Mouse (Mus musculus) embryo, embryonic 10 days (tissue): ENCODE measurements around the gene Pik3ca.

Experiments
- DNase-seq: peaks from one replicate; pipeline ENCODE4 v3.0.0-alpha.2; 2015; ENCODE audit warnings: low spot score

Pik3ca gene

DNA sequence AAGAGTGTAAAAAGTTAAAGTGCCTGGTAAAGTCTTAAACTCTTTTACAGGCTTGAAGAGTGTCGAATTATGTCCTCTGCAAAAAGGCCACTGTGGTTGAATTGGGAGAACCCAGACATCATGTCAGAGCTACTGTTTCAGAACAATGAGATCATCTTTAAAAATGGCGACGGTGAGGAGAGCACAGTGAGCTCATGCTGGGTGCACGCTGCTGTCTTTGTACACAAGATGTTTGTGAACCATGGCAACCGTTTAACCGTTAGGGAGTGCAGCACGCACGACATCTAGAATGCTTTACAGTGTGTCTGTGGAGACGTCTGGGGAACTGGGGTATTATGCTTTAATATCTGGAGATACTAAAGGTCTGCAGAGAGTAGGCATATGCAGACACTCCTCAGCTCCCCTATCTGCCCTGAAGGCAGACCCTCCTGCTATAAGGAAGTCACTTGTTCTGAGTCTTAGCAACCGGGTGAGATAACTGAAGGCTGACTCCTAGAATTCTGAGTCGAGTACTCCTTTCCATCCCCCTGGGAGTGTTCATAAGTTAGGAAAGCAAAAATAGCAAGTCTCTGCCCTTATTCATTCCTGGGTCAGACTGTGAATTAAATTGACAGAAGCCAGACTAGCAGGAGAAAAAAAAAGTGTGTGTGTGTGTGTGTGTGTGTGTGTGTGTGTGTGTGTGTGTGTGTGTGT, 57.0 kb downstream of the Pik3ca start:
- no peak for DNase-seq

DNA sequence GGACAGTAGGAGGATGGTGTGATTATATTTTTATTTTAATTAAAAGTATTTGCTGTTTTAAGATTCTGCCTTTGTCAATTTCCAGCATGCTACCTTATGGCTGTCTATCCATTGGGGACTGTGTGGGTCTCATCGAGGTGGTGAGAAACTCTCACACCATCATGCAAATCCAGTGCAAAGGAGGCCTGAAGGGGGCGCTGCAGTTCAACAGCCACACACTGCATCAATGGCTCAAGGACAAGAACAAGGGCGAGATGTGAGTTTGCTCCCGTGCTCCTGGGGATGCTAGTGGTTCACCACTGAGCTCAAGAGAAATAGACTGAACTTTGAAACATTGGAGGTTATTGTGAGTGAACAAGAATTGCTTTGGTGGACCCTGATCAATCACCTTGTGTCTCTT, 62.3 kb downstream of the Pik3ca start:
- peak; percentile 56 for DNase-seq

GRCm38 (mm10) chr3:32467321-32467720, 69.8 kb downstream of the Pik3ca start:
- DNase-seq = no peak

DNA sequence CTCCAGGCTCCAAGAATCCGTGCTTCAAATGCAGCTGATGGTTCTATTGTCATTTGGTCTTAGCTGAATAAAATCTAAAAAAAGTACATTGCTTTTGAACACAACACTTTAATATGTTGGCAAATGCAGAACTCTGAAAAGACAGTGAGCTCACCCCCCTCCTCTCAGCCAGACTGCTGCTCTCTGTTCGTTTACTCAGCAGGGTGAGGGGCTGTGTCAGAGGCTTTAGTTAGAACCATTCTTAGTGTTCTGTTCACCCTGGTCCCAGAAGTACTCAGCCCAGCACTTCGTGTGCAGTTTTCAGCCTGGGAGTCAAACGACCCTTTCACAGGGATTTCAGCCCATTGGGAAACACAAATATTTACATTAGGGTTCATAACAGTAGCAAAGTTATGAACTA, 70.9 kb downstream of the Pik3ca start:
- no peak for DNase-seq

- no peak for DNase-seq
These were observed 73.0 kb downstream of the Pik3ca start for GRCm38 (mm10) chr3:32470449-32470848.

GRCm38 (mm10) chr3:32471098-32471497, 73.6 kb downstream of the Pik3ca start:
- no peak for DNase-seq

DNA sequence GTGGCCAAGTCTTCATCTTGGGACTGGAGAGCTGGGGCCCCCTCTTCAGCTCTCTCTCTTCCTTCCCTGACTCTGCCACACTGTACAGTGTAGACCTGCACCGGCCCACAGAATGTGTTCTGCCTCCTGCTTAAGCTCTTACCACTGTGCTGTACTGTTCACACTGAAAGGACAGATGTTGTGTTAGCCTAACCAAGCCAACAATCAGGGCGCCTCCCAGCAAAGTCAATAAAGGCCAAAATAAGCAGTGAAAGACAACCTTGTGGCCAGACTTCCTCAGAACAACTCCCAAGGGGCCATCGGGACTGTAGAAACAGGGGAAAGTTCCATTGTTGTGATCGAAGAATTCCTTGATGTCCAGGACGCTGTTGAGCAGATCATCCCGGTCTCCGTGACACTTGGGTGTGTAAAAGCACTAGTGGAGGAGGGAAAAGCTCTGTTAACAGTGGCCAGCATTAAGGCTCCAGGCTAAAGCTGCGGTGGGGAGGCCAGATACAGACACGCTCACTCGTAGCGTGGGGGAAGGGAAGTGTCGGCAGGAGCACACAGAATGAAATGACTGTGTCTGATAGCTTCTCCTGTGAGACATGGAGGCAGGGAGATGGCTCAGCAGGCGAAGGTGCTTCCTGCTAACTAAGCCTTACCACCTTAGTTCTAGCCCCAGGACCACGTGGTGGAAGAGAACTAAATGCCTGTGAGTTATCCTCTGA, 74.9 kb downstream of the Pik3ca start:
- DNase-seq = peak; percentile 16

DNA sequence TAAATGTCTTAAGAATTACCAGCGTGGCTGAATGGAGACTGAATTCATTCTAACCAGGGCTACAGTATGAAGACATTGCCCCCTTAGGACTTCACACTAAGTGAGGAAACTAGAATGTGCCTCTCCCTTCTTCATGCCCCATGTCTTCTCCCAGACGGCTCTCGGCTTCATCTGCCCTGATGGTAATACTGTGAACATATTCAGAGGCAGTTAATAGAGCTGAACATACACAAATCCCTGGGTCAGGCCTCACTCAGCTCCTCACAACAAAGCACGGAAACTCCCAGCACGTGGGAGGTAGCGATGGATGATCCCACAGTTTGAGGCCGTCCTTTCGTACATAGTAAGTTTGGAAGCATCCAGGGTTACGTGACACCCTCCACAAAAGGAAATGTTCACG, 75.7 kb downstream of the Pik3ca start:
- no peak for DNase-seq

DNA sequence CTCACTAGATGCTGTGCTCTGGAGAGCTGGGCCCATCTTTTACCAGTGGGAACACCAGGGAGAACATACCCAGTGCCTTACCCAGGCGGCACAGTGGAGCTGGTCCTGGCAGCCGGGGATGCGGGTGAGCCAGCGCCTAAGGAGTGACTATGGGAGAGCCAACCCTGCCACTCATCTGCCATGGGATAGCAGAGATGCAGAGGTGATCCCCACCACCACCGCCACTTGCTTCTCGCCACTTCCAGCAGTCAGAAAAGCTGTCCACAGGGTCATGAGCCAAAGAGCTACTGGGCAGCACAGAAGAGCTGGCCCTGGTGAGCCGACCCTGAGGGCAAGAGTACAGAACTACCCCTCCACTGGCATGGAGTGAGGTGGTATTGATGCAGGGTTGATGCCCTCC, 82.5 kb downstream of the Pik3ca start:
- DNase-seq = no peak

DNA sequence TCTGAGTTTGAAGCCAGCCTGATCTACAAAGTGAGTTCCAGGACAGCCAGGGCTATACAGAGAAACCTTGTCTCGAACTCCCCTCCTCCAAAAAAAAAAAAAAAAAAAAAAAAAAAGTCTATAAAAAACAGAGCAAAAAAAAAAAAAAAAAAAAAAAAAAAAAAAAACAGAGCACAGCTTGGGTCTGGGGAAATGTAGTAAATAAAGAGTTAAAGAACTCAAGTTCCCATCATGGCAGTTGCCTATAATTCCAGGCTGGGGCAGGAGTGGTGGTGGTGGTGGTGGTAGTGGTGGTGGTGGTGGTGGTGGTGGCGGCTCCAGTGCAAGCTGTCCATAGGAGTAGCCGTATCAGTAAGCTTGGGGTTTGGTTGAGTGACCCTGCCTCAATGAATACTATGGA, 85.6 kb downstream of the Pik3ca start:
- no peak for DNase-seq

- no peak for DNase-seq
These were observed 89.1 kb downstream of the Pik3ca start for GRCm38 (mm10) chr3:32486543-32486942.

DNA sequence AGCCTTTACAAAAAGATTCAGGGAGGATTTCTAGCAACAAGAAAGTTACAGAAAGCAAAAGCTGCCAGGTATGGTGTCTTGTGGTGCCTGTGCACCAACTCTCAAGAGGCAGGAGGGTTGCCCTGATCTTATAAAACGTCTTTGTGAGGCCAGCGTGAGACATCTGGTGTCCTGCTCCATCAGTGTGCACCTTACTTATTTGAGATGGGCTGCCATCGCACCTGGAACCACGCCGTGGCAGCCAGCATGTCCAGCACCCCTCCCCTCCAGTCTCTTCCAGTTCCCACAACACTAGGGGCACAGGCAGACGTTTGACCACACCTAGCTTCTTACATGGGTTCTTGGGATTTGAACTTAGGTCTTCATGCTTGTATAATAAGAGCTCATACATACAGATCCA, 90.7 kb downstream of the Pik3ca start:
- no peak for DNase-seq

DNA sequence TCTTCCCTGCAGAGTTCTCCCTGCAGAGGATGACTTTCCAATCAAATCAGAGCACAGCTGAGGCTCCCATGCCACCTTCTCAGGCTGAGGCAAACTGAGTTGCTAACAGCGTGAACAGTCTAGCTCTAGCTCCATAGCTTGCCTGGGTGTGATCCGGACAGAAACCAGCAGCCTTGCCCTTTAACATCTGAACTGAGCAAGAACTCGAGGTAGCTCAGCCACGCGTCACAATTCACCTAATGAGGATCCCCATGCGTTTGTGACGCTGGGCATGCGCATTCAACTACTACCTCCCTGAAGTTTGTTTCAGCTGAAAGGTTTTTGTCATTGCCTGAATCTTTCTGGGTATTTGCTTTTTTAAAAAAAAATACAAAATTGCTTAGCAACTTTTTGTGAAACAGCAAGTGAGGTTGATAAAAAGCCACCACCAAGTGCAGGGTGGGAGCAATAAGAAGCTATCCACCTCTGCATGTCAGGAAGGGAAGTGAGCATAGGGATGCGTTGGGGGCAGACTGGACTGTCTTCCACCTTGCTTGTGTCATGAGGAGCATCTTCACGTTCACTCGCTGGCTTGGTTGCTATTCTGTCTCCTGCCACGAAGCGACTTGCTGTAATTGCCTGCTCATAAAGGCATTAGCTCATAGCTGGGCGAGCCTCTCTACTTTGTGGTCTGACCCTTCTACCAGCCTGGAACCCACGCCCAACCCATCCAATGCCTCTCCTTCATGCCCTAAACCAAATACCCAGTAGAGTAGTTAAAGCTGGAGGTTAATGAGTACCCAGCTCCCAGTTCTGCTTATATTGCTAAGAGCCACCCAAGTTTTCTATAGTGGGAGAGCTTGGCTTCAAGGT, 92.8 kb downstream of the Pik3ca start:
- no peak for DNase-seq

DNA sequence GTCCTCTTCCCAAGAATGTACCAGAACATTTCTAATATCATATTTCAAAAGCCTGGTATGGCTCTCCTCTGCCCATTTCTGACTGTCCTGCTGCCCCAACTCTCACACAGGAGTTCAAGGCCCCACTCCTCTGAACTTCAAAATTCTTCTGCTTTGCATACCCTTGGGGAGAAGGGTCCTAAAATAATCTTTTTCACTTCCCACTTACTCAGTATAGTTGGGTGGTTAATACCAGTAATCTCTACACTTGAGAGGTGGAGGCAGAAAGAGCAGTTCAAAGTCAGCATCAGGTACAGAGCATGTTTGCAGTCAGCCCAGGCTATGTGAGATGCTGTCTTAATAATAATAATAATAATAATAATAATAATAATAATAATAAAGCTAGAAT, 93.5 kb downstream of the Pik3ca start:
- no peak for DNase-seq

DNA sequence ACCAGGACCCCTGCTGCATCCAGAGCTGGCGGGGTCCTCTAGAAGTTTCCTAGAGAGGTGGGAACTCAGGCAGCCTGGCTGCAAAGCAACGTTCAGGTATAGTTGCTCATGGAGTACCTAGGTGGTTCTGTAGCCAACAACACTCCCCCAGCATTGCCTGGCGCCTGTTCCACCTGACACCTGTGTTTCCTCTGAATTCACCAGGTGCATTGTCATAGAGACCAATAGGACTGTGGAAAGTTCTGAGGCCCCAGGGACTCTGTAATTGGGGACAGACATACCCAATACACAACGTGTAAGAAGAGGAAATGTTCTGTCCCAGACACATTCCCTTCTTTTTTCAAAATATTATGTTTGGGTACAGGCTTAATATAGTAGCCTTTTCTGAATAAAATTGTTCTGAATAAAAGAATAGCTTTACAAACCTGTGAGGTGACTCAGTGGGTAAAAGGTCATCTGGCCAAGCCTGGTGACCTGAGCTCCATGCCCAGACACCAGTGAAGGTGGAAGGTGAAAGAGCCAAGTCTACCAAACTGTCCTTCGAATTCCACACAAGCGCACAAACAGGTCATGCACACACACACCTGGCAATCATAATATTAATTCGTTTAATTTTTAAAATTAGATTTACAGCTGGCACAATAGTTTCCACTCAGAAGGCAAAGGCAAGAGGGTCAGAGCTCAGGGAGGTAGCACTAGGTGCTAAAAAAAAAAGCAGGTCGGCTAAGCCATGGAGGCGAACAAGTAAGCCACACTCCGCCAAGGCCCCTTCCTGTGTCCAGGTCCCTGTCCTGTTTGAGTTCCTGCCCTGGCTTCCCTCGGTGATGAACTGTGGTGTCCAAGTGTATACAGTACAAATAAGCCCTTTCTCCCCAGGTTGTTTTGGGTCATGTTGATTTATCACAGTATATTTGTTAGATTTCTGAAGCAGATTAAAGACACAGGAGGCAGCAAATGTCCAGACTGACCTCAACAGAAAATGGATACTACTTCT, 94.9 kb downstream of the Pik3ca start, which contains the start of gene Kcnmb3:
Gene Kcnmb3 (minus strand): TSS at position 135 of the 994 bp plus-strand sequence.
- no peak for DNase-seq

DNA sequence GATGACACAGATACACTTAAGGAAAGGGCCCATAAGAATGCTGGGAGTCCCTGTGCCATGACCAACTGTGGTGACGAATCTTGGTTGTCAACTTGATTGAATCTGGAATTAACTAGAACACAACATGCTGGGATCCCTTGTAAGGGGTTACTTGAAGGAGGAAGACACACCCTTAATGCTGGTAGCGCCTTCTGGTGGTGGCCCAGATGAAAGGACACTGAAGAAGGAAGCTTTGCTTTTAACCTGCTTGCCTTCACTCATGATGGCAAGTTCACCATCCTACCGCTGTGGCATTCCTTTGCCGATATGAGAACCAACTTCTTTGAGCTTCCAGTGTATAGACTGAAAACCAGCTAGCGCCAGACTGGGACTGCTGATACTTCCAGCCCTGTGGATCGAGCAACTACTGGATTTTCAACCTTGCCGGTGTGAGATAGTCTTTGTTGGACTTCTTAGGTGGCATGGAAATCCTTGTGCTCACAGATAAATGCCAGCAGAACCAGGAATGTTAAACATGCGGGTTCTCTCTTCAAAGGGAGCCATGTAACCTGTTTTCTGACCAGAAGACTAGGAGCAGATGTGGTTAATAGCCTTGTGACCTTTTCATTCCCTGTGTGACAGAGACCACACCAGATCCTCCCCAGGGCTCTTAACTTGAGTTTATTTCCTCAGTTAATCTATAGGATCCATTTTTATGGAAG, 97.1 kb downstream of the Pik3ca start:
- peak; percentile 13 for DNase-seq

GRCm38 (mm10) chr3:32495088-32495770, 97.8 kb downstream of the Pik3ca start:
- no peak for DNase-seq

DNA sequence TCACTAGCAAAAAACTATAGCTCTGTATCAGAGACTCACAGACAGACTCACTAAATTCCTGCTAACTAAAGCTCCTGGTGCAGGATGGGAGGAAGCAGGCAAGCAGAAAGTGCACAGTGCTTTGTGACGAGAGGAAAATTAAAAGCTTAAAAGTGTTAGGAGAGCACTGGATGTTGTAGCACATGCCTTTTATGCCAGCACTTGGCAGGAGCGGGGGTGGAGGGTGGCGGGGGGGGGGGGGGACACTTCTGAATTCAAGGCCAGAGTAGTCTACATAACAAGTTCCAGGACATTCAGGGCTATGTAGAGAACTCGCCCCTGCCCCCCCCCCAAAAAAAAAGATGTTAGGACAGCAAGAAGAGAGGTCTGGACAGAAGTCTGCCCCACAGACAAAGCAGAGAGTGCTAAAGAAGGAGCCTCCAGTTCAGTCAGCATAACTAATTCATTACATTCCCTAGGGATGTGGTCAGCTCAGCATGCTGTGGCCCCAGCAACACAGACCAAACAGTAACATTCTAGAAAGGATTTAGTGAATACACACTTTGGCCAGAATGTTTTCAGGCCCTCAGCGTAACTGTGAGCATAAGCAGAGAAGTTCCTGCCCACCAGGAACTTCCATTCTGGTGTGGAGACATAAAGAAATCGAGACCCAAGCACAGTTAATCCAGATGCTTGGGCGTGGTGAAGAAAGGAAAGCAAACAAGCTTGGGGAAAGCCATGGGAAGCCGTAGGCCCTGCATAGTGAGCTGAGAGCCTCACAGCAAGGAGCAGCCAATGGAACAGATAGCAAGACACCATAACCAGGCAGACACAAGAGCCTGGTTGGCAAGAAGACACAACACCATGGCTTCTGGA, 98.6 kb downstream of the Pik3ca start:
- peak; percentile 44 for DNase-seq

DNA sequence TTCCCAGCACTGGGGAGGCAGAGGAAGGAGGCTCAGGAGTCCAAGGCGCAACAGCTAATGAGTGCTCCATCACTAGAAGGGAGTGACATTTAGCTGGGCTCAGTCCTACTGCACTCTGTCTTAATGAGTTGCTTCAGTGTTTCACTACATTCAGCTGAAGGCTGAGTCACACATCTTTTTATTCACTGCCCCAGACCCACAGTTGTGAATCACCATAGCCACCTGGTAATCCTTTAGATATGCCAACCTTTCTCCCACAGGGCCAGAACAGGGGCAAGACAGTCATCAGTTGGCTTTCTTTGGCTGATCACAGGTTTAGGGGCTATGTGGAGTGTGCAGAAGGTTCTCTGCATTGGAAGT, 99.2 kb downstream of the Pik3ca start:
- no peak for DNase-seq
